Mouse (Mus musculus) heart, adult 2 months (tissue): ENCODE measurements around the gene Zfp983.

Experiments
- CTCF ChIP-seq: fragments of 200-600 bp; IDR thresholded peaks from 2 replicates; pipeline ENCODE4 v1.8.1; 2022; ENCODE audit warnings: antibody characterized with exemption, mild to moderate bottlenecking, moderate library complexity
- EP300 ChIP-seq: fragments of 200-500 bp; IDR thresholded peaks from 2 replicates; pipeline ENCODE4 v1.6.1; 2011; ENCODE audit warnings: low read depth, low read length, control low read depth; ENCODE audit not compliant: insufficient read depth
- POLR2A ChIP-seq: fragments of 200-500 bp; IDR thresholded peaks from 2 replicates; pipeline ENCODE4 v1.6.1; 2011; ENCODE audit warnings: mild to moderate bottlenecking, low read depth, low read length, control low read depth; ENCODE audit not compliant: insufficient read depth

DNA sequence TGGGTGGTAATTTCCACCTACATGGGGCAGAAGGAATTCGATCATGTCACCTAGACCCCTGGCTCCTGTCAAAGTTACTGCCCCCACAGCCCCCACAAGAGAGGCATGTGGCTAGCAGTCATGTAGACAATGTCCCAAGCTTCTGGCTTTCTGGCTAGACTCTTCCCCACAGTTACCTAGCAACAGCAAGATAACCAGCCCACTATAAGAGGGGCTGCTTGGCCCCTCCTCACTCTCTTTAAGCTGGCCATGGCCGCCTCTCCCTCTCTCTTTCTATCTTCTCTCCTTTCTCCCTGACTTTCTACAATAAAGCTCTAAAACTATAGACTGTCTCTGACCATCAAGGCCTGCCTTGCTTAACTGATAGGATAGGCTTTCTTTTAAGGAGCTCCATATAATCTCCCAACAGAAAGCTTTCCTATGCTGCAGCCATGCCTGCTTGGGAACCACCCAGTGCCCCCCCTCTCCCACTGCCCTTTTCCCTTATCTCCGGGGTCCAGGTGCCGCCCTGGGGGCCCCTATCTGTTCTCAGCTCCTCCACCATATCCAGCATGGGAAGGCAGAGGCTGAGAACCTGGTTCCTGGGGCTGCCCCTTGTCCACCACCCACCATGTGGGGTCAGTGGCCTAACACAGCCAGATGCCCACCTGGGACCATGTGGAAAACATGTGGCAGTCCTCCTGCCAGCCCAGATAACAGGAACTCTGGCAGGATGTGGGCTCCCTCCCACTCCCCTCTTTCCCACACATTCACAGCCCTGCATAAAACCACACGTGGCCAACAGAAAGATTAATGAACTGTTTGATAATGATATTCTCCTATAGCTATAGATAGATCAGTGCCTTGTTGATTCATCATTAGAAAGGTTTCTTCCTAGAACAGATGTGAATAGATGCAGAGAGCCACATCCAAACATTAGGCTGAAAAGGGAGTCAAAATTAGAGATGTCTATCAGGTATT is 52.1 kb downstream of the Zfp983 start:
- TF ChIP-seq EP300 (no peak), CTCF (no peak), POLR2A (no peak)
